Mouse (Mus musculus): ENCODE results near the gene Cxcl17.

The Cxcl17 gene

GRCm38 (mm10) chr7:25391856-25392453, 20.7 kb downstream of the Cxcl17 start:
- no peak for DNase-seq (ENCODE audit: low spot score in 2 of 2)

GRCm38 (mm10) chr7:25390986-25391385, 21.7 kb downstream of the Cxcl17 start:
- no peak for DNase-seq (ENCODE audit: low spot score in 2 of 2)

- peak in 1 of 2 experiments; percentile 85 for DNase-seq (ENCODE audit: low spot score in 2 of 2)
Observed at GRCm38 (mm10) chr7:25390054-25390770, 22.5 kb downstream of the Cxcl17 start.

- DNase-seq (ENCODE audit: low spot score in 2 of 2): no peak
Observed at GRCm38 (mm10) chr7:25388916-25389315, 23.8 kb downstream of the Cxcl17 start.

- no peak for DNase-seq (ENCODE audit: low spot score in 2 of 2)
Observed at GRCm38 (mm10) chr7:25387811-25388440, 24.8 kb downstream of the Cxcl17 start.

GRCm38 (mm10) chr7:25385850-25386555, 26.7 kb downstream of the Cxcl17 start:
- peak in 1 of 2 experiments; percentile 72 for DNase-seq (ENCODE audit: low spot score in 2 of 2)

GRCm38 (mm10) chr7:25385259-25385658, 27.4 kb downstream of the Cxcl17 start:
- DNase-seq (ENCODE audit: low spot score in 2 of 2): no peak

- DNase-seq (ENCODE audit: low spot score in 2 of 2): no peak
Observed at GRCm38 (mm10) chr7:25384818-25385217, 27.9 kb downstream of the Cxcl17 start.

GRCm38 (mm10) chr7:25384318-25384717, 28.4 kb downstream of the Cxcl17 start:
- DNase-seq (ENCODE audit: low spot score in 2 of 2): no peak

- DNase-seq (ENCODE audit: low spot score in 2 of 2): no peak
Observed at GRCm38 (mm10) chr7:25383891-25384290, 28.8 kb downstream of the Cxcl17 start.

GRCm38 (mm10) chr7:25383385-25383784, 29.3 kb downstream of the Cxcl17 start:
- no peak for DNase-seq (ENCODE audit: low spot score in 2 of 2)

GRCm38 (mm10) chr7:25382541-25382940, 30.1 kb downstream of the Cxcl17 start:
- no peak for DNase-seq (ENCODE audit: low spot score in 2 of 2)

GRCm38 (mm10) chr7:25381284-25381680, 31.4 kb downstream of the Cxcl17 start:
- DNase-seq (ENCODE audit: low spot score in 2 of 2): no peak

GRCm38 (mm10) chr7:25380392-25381283, 32.0 kb downstream of the Cxcl17 start:
- DNase-seq (ENCODE audit: low spot score in 2 of 2): no peak

- DNase-seq (ENCODE audit: low spot score in 2 of 2): no peak
Observed at GRCm38 (mm10) chr7:25379551-25380351, 32.9 kb downstream of the Cxcl17 start.

GRCm38 (mm10) chr7:25378181-25379100, 34.2 kb downstream of the Cxcl17 start:
- no peak for DNase-seq (ENCODE audit: low spot score in 2 of 2)

- no peak for DNase-seq (ENCODE audit: low spot score in 2 of 2)
Observed at GRCm38 (mm10) chr7:25377100-25377700, 35.5 kb downstream of the Cxcl17 start.

- peak; percentile 74 to 76 for DNase-seq (ENCODE audit: low spot score in 2 of 2)
Observed at GRCm38 (mm10) chr7:25376556-25376955, 36.1 kb downstream of the Cxcl17 start.

GRCm38 (mm10) chr7:25372441-25372840, 40.2 kb downstream of the Cxcl17 start:
- no peak for DNase-seq (ENCODE audit: low spot score in 2 of 2)

All from urinary bladder, adult 18-20 months (tissue).